Mouse (Mus musculus) T-cell, adult 66 days (primary cell): Measurements from ENCODE around the gene Mknk1. TPM values are rescaled to one million over a fixed set of nuclear protein-coding genes. Genes with fewer than 3 reads are reported as not detected.

Experiments
- total RNA-seq, 2 experiments: library from RNA; stranded (reverse); gene quantifications; 3 replicates in 1 of 2; 4 replicates in 1 of 2; pipeline ENCODE4 v1.2.4; 2023

The Mknk1 gene
- 10 to 100 TPM; 67.6 to 68.0 TPM for total RNA-seq

GRCm38 (mm10) chr4:115838696-115839641 is at the start of gene Mknk1:
TSS of gene Mknk1 (plus strand) at chr4:115839198.

GRCm38 (mm10) chr4:115827888-115828571 is 11.0 kb upstream of the Mknk1 start, which contains the start of gene Mob3c:
TSS of gene Mob3c (plus strand) at chr4:115828092.

GRCm38 (mm10) chr4:115884022-115884421 is 45.0 kb downstream of the Mknk1 start, which contains the start of gene Kncn:
TSS of gene Kncn (plus strand) at chr4:115884400.

GRCm38 (mm10) chr4:115890553-115890952 is 51.6 kb downstream of the Mknk1 start, which contains the start of gene 6430628N08Rik:
TSS of gene 6430628N08Rik (plus strand) at chr4:115890665.

Other genes with a start within 250 kb of the Mknk1 start
- gene Cyp4a32, start 238.2 kb upstream of the Mknk1 start, total RNA-seq = not detected
- not detected for gene Cyp4b1, start 191.5 kb upstream of the Mknk1 start, total RNA-seq
- gene Efcab14, start 101.5 kb upstream of the Mknk1 start, total RNA-seq = 10 to 100 TPM; 37.6 to 44.0 TPM
- gene Tex38, start 58.2 kb upstream of the Mknk1 start, total RNA-seq = under 1 TPM; 0.77 to 0.96 TPM
- gene Atpaf1, start 54.4 kb upstream of the Mknk1 start, total RNA-seq = 10 to 100 TPM; 26.5 to 27.4 TPM
- 10 to 100 TPM; 18.5 to 27.8 TPM for gene Mob3c, start 11.1 kb upstream of the Mknk1 start, total RNA-seq
- gene Kncn, start 45.2 kb downstream of the Mknk1 start, total RNA-seq = 1 to 10 TPM in 1 of 2 experiments, under 1 TPM in 1; 0.56 to 1.6 TPM
- gene 6430628N08Rik, start 51.5 kb downstream of the Mknk1 start, total RNA-seq = not detected
- gene Dmbx1, start 100.7 kb downstream of the Mknk1 start, total RNA-seq = not detected
- 100 to 1,000 TPM; 134 to 137 TPM for gene Faah, start 178.7 kb downstream of the Mknk1 start, total RNA-seq
- 10 to 100 TPM; 39.9 to 42.2 TPM for gene Nsun4, start 214.7 kb downstream of the Mknk1 start, total RNA-seq
- 100 to 1,000 TPM; 373 to 376 TPM for gene Uqcrh, start 235.9 kb downstream of the Mknk1 start, total RNA-seq
- 10 to 100 TPM; 28.2 to 33.2 TPM for gene Lrrc41, start 236.1 kb downstream of the Mknk1 start, total RNA-seq